Mouse (Mus musculus) adrenal gland, postnatal 25 days (tissue): ENCODE results near the gene Cyb561a3. TPM values are rescaled to one million over a fixed set of nuclear protein-coding genes. Genes with fewer than 3 reads are reported as not detected.

Source experiments
- total RNA-seq: library from RNA; stranded (reverse); gene quantifications from 2 replicates; pipeline ENCODE4 v1.2.3, GENCODE M21; 2021

Gene Cyb561a3
- total RNA-seq, 1 experiment from 2014 or later = 25.3 TPM

Other genes with a start within 250 kb of the Cyb561a3 start
- gene Syt7, start 188.1 kb upstream of the Cyb561a3 start, total RNA-seq = 21.6 and 27.9 TPM in 2 replicates
- 2.2 and 2.5 TPM in 2 replicates for gene Lrrc10b, start 119.7 kb upstream of the Cyb561a3 start, total RNA-seq
- gene Ppp1r32, start 94.2 kb upstream of the Cyb561a3 start, total RNA-seq = 0.88 TPM in 1 of 2 replicates, not detected in the other
- 59.8 and 70.4 TPM in 2 replicates for gene Cpsf7, start 51.9 kb upstream of the Cyb561a3 start, total RNA-seq
- 60.6 and 63.5 TPM in 2 replicates for gene Sdhaf2, start 51.0 kb upstream of the Cyb561a3 start, total RNA-seq
- 16.2 and 20.6 TPM in 2 replicates for gene Tmem216, start 20.9 kb upstream of the Cyb561a3 start, total RNA-seq
- gene Tmem138, start 190 bp downstream of the Cyb561a3 start, total RNA-seq = 8.4 and 13.2 TPM in 2 replicates
- 305 and 314 TPM in 2 replicates for gene Ddb1, start 28.2 kb downstream of the Cyb561a3 start, total RNA-seq
- gene Tkfc, start 28.5 kb downstream of the Cyb561a3 start, total RNA-seq = 18.0 and 21.7 TPM in 2 replicates
- 0.43 and 1.4 TPM in 2 replicates for gene Vwce, start 57.0 kb downstream of the Cyb561a3 start, total RNA-seq
- gene Pga5, start 100.9 kb downstream of the Cyb561a3 start, total RNA-seq = not detected in 2 replicates
- 32.4 and 33.6 TPM in 2 replicates for gene Vps37c, start 111.6 kb downstream of the Cyb561a3 start, total RNA-seq
- 0.12 TPM in 1 of 2 replicates, not detected in the other for gene Cd5, start 161.8 kb downstream of the Cyb561a3 start, total RNA-seq